Mouse (Mus musculus): ENCODE measurements around the gene Tmem245.

The Tmem245 gene

DNA sequence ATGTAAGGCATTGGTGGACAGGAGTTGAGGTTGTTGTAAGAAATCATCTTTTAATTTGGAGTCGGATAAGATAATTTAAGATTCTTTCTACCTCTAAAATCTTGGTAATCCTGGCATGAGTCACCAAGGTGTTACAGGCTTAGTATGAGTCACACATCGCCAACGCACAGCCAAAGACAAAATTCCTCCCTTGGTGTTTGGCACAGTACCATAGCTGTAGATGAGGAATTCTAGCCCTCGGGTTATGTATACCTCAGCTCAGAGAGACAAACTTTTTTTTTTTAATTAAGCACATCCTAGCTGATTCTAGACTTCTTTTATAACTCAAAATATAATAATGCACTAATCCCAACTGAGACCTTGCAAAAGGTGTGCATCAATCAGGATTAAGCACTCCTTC is 83.2 kb downstream of the Tmem245 start:
- no peak for DNase-seq

DNA sequence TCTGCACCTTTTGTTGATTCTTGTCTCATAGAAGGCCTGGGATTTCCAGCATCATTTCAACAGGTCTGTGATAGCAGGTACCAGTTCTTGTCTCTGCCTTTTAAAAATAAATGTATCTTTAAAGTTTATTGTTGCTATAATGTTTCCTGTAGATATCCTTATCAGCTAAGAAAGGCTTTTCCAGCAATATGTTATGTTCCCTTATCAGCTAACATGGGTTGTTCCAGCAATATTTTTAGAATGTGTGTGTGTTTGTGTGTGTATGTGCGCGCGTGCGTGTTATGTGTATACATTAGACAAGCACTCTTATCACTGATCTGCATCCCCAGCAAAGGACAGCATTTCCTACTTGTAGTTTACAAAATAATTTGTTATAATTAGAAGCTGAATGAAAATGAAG is 85.7 kb downstream of the Tmem245 start:
- DNase-seq = peak; percentile 34

DNA sequence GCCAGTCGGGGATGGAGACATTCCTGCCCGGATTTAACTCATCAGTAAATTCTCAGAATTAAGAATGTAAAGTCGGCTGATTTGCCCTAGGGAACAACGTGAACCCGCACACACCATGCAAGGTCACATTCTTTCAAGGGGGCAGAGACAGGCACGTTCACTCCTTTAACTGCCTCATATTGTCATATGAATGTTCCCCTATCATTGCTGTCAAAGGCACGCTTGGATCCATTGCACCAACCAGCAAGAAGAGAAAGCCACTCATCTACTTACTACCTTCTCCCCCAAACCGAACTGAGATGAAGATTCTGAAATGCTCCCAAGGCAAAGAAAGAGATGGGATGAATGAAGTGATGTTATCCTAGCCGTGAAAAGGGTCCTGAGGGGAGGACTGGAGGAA is 88.5 kb downstream of the Tmem245 start:
- no peak for DNase-seq

DNA sequence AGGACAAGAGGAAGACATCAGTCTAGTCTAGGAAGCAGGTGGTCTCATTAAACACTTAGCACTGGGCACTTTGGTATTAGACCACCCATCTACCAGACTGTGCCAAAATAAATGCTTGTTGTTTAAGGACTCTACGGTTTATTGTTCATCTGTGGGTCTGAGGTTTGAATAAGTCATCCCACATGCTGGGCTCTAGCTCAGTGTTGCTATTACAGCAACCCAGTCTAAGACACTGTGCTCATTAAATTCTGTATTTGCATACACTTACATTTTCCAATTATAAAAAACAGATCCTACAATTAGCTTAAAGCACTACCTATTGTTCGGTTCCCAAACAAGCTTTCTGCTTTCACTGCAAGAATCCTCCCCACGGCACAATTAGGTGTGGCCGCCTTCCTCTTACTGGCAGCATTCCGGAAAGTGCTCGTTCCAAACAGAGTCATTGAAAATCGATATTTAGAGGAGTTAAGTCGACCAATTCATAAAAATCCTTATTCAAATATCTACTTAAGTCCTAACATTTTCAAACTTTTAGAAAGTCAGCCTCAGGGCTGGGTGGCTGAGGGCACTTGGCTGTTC is 90.8 kb downstream of the Tmem245 start:
- DNase-seq = no peak

DNA sequence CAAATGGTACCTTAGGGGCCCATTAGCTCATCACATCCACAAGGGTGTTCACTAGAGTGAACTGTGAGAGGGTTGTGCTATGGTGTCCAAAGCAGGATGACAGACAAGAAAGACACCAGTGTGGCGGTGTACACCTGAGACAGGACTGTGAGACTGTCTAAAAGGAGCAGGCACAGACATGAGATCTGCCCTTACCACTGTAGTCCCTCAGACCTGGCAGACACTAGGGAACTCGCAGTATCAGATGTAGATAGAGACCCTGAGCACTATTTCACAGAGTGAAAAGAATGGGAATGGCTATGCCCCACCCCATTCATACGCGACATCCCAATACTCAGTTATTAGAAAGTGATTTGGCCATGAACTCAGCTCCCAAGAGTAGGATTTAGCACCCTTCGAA is 91.3 kb downstream of the Tmem245 start:
- no peak for DNase-seq

DNA sequence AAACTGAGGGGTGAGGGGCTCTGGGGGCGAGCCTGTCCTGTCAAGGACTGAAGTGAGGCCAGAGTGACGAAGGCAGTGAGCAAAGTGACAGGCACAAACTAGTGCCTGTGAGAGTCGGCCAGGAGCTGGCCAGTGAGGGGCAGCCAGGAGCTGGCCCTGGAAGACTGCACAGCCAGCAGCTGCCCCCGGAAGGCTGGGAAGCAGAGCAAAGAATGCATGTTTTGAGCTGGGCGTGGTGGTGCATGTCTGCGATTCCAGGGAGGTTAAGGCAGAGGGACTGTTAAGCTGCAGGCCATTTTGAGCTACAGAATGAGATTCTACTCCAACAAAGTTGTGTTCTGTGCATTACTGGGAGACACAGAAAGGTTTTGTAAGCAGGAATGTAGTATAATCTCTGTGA is 96.5 kb downstream of the Tmem245 start:
- DNase-seq = peak; percentile 23

DNA sequence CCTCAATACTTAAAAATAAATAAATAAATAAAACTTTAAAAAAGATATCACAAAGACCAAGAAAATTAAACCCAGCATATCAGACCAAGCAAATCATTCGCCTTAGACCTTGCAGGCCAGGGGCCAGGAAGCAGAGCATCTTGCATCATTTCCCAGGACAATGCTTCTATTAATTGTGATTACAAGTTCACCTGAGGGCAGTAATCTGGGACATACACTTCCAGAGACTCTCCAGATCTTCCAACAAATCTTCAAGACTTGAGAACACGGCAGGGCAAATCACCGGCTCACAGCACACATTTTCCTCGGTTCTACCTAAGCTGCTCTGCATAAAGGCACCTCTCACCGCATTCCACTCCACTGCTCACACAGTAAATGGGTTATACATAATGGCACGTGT is 99.2 kb downstream of the Tmem245 start:
- DNase-seq = no peak

DNA sequence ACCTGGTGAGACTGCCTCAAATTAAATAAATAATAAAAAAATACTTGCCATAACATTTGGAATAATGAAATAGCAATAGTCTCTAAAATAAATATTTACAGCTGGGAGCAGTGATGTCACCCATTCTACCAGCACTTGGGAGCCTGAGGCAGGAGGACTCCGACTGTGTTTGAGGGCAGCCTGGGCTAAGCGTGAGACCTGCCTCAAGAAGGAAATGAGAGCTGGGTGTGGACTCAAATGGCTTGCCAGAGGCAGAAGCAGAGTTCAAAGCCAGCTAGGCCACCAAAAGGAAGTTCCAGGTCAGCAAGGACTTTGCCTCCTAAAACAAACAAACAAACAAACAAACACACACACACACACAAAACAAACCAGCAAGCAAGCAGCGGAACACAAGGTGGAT is 99.8 kb downstream of the Tmem245 start:
- DNase-seq = no peak

DNA sequence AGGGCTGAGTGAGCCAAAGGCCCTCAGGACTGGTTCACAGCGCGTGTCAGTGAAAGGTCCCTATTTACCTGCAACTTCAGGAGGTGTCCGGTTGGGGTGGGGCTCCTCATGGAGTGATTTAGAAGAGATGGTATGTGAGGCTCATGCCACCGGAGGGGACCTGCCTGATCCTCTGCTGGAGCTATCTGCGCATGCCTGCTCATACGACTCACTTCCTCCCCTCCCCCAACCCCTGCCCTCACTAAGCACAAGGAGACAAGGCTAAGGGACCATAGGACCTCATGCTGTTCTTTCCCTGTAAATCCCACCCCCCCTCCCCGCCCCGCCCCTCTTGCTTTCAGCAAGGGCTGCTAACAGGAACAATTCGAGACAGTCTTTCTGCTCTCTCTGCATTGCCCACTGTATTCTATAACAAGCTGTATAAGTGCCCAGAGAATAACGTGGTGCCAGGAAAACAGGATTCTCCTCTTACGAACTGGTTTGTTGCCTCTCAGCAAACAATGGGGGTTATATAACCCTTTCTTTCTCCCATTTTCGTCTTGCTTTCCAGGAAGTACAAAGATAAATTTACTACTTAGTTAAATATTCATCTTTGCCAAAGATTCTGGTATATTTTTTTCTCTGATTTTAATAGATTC is 101.2 kb downstream of the Tmem245 start:
- no peak for DNase-seq

DNA sequence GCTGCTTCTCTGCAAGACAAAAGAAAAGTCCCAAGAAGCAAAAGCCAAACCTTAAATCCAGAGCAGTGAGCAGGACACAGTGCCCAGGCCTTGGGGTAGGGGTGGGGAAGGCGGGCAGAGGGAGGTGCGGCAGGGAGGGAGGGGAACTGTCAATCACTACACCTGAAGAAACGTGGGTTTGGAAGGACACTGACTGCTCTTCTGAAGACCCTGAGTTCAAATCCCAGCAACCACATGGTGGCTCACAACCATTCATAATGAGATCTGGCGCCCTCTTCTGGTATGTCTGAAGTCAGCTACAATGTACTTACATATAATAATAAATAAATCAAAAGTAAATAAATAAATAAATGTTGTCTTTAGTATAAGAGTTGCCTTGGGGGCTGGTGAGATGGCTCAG is 102.3 kb downstream of the Tmem245 start:
- no peak for DNase-seq

DNA sequence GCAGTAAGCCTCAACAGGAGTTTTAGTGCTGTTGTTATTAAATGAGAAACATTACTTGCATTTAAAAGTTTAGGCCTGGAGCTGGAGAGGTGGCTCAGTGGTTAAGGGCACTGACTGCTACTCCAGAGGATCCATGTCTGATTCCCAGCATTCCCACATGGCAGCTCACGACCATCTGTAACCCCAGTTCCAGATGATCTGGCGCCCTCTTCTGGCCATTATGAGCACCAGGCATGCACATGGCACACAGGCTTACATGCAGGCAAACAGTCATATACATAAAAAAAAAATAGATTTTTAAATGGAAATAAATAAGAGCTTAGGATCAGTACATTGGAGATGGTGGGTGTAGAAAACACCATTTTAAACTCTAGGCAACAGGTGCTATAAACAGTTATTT is 103.3 kb downstream of the Tmem245 start:
- no peak for DNase-seq

DNA sequence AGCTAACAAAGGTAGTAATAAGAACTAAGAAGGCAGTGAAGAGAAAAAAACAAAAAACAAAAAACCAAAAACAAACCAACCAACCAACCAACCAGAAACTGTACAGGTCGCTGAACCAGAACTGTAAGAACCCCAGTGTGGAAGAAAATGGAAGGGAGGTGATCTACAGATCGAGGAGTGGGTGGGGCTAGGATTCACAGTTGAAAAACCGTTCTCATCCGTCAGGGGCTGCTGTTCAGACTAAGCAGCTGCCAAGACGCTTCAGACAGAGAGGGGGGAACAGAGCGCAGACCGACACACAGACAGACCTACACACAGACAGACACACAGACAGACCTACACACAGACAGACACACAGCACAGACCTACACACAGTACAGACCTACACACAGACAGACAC is 104.7 kb downstream of the Tmem245 start:
- DNase-seq = no peak

DNA sequence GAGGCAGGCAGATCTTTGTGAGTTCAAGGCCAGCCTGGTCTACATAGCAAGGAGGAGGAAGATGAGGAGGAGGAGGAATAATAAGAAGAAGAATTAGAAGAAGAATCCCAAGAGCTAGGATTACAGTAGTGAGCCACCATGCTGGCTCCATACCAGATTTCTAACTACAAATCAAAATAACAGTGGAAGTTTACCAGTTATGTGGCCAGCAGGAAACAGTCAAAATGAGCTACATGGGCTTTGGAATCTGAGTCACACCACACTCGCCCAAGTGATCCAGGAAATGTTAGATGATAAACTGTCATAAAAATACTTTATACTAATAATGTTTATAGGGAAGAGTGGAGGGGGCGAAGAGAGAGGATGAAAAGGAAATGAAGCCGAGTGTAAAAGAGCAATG is 106.9 kb downstream of the Tmem245 start:
- DNase-seq = no peak

DNA sequence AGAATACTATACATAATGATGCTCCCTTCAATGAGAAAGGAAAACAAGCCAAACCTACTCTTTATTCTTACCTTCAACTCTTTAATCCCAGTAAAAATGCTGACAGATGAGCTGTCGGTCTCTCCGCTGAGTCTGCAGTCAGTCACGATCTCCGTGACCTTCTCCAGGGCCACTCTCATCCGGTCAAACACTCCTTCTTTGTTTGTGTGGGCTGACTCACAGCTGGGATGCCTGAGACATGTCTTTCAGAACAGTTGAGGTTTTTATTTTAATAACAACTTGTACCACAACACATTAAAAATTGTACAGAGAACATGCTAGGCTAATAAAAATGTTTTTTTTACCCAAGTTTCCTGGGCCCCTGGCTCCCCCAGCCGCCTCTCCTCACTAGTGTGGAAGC is 109.6 kb downstream of the Tmem245 start:
- DNase-seq = no peak

DNA sequence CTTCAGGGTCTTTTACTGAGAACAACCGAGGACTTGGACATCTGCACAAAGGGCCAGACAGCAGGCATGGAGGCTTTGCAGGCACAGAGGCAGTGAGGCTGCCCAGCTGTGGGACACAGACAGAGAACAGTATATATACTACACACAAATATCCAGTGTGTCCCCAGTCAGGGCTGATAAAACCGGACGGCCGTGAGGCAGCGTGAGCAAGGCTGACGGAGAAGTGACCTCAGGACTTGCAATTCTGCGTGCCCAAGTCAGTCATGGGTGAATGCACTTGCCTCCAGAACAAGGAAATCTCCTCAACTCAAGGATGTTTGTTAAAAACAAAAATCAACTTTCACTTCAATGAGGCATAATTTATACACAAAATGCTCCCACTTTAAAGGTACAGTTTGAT is 115.2 kb downstream of the Tmem245 start:
- no peak for DNase-seq

DNA sequence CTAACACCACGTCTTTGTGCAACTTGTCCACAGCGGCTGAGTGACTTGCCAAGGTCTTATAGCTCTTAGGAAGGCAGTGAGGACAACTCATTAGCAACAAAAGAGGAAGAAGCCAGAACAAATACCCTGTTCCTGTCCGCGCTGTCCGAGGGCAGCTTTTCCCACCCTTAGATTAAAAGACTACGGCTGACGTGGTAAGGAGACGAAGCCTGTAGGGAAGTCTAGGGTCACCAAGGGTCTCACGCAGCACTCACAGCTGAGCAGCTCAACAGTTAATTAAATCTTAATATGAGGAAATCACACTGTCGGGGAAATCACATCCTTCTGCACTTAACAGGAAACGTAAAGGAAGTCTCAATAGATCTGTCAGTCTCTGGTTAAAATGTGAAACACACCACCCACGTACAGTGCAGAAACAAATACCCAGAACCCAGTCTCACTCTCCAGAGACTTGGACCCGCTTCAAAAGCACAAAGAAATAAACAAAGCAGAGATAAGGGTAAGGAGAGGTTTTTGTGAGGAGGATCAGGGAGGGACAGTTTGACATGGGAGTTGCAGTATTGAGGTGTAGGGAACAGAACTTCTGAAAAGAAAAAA is 116.1 kb downstream of the Tmem245 start:
- DNase-seq = no peak

DNA sequence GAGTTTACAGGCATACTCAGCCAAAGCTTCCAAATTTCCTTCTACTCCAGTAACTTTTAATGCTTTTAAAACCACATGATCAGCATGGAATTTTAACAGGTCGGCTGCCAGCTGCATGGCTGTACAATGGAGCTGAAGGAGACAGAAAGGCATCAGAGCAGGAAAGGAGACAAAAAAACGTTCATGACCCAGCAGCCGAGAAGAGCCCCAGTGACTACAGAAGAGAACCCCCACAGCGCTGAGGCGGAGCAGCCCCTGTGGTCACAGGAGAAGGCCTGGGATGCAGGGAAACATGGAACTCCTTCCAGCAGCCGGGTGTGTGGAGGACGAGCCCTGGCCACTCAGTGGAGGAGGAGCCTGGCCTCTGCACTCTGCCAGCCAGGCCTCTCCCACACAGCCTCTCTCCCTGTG is 117.7 kb downstream of the Tmem245 start:
- no peak for DNase-seq

DNA sequence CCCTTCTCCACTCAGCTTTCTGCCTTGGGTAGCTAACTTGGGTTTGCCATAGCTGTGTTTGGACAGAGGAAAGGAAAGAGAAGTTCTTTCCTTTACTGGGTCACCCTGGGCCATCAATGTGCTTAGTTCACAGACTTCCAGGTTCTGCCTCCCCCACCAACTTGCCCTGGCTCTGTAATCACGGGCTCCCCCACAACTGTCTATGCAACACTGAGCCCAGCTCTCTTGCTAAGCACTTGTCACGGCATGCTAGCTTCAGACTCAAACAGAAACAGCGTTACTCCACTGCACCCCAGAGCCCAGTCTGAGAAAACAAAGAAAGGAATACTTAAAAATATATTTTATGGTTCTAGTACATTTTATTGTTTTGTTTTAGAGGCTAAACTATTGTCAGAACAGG is 118.3 kb downstream of the Tmem245 start:
- no peak for DNase-seq

DNA sequence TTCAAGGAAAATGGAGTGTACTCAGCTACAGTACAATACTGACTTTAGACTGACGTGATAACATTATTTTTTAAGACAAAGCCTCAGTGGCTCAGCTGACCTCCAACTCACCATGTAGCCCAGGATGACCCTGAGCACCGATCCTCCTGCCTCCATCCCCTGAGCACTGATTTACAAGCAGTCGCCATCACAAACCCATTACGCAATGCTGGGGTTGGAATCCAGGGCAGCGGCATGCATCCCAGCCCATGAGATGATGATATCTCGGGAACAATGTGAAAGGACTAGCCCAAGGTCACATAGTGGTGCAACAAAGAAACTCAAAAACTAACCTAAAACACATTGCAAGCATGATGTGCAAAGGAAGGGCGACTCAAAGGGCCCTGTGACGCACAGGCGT is 123.0 kb downstream of the Tmem245 start:
- no peak for DNase-seq

DNA sequence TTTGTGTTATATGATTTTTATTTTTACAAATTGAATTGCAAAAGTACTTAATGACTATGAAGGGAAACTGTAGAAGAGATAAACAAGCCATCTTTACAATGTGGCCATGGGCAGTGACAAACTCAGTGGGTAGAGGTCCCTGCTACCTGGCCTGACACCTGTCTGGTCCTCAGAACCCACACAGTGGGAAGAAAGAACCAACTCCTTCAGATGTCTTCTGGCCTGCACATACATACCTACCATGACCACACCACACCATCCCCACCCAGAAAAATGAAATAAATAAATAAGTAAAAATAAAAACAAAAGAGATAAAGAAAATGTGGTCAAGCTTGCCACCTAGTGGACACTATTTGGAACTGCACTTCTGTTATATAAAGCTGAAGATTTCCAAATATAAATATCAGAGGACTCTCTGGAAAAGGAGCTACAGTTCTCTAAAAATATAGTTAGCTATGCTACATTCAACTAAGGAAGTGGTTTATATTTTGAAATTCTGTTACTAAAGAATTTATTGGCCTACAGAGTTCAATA is 127.2 kb downstream of the Tmem245 start:
- no peak for DNase-seq

Measured in liver (tissue).